Mouse (Mus musculus) E14TG2a.4 (cell line): ENCODE measurements at regions not wholly inside any gene's neighbourhood (a gene's known extent, or its start where the extent isn't known, plus 50 kb on each side); places are given as distances from the start of the nearest gene placed in this dataset.
A peak's percentile ranks its signal among the peaks of the same experiment; 100 is the strongest.

Source experiments
- H3K27me3 ChIP-seq: 2 replicates; pipeline ENCODE4 v1.6.1; 2014; ENCODE audit warnings: low read length, control low read depth; ENCODE audit not compliant: insufficient read depth
- H3K36me3 ChIP-seq: 2 replicates; pipeline ENCODE4 v1.6.1; 2014; ENCODE audit warnings: low read length, control low read depth; ENCODE audit not compliant: insufficient read depth
- H3K4me1 ChIP-seq: replicated peaks from 2 replicates; pipeline ENCODE4 v1.6.1; 2014; ENCODE audit warnings: low read depth, low read length, control low read depth
- H3K4me3 ChIP-seq: replicated peaks from 2 replicates; pipeline ENCODE4 v1.5.1; 2014; ENCODE audit warnings: mild to moderate bottlenecking, low read length
- H3K9me3 ChIP-seq: 2 replicates; pipeline ENCODE4 v1.6.1; 2014; ENCODE audit warnings: low read length, control low read depth
- CTCF ChIP-seq: conservative IDR thresholded peaks from 2 replicates; pipeline ENCODE4 v1.5.1; 2014; ENCODE audit warnings: low read length
- NANOG ChIP-seq: IDR thresholded peaks from 2 replicates; pipeline ENCODE4 v1.6.1; 2014; ENCODE audit warnings: borderline replicate concordance, low read length, mixed read lengths
- POU5F1 ChIP-seq: IDR thresholded peaks from 2 replicates; pipeline ENCODE4 v1.6.1; 2014; ENCODE audit warnings: low read length, borderline replicate concordance

GRCm38 (mm10) chr12:109910966-109911495 is 310.9 kb upstream of the Rtl1 start:
- no peak overlapping the region for H3K4me3 ChIP-seq
- no peak for TF ChIP-seq POU5F1
- TF ChIP-seq CTCF = no peak
- no peak for TF ChIP-seq NANOG

GRCm38 (mm10) chr12:109911506-109911905 is 311.4 kb upstream of the Rtl1 start:
- Histone ChIP-seq H3K9me3 (peaks cover 68% of the 10 kb centered on the region), H3K4me3 (no peak overlapping the region), H3K4me1 (no peaks in the 10 kb centered on the region), H3K36me3 (no peaks in the 10 kb centered on the region), H3K27me3 (peaks cover 3% of the 10 kb centered on the region; the same call in 1 of the 2 replicates)
- TF ChIP-seq NANOG (no peak), CTCF (no peak), POU5F1 (no peak)

More at GRCm38 (mm10) chr12:109910966-109911495, 310.9 kb upstream of the Rtl1 start:
- peaks cover 3% of the 10 kb centered on the region; the same call in 1 of the 2 replicates for H3K27me3 ChIP-seq
- H3K36me3 ChIP-seq = no peaks in the 10 kb centered on the region
- peaks cover 68% of the 10 kb centered on the region for H3K9me3 ChIP-seq
- H3K4me1 ChIP-seq = no peaks in the 10 kb centered on the region

GRCm38 (mm10) chr12:109917761-109918160 is 317.6 kb upstream of the Rtl1 start:
- no peaks in the 10 kb centered on the region for H3K36me3 ChIP-seq
- H3K4me1 ChIP-seq = peaks cover 19% of the 10 kb centered on the region
- H3K4me3 ChIP-seq = no peak overlapping the region
- peaks cover 28% of the 10 kb centered on the region for H3K9me3 ChIP-seq
- peaks cover 27% of the 10 kb centered on the region for H3K27me3 ChIP-seq
- no peak for TF ChIP-seq CTCF
- no peak for TF ChIP-seq POU5F1
- TF ChIP-seq NANOG = no peak

GRCm38 (mm10) chr12:109918901-109919300 is 318.8 kb upstream of the Rtl1 start:
- TF ChIP-seq NANOG (no peak), CTCF (no peak), POU5F1 (no peak)
- H3K36me3 ChIP-seq = no peaks in the 10 kb centered on the region
- peaks cover 22% of the 10 kb centered on the region for H3K4me1 ChIP-seq
- H3K27me3 ChIP-seq = peaks cover 27% of the 10 kb centered on the region
- H3K4me3 ChIP-seq = no peak overlapping the region
- H3K9me3 ChIP-seq = peaks cover 20% of the 10 kb centered on the region

GRCm38 (mm10) chr12:109922111-109922510 is 322.0 kb upstream of the Rtl1 start:
- Histone ChIP-seq H3K36me3 (no peaks in the 10 kb centered on the region), H3K4me1 (peaks cover 22% of the 10 kb centered on the region), H3K27me3 (peaks cover 21% of the 10 kb centered on the region), H3K9me3 (no peaks in the 10 kb centered on the region), H3K4me3 (peak overlapping the region; percentile 62)
- no peak for TF ChIP-seq POU5F1
- TF ChIP-seq CTCF = no peak
- TF ChIP-seq NANOG = no peak

DNA sequence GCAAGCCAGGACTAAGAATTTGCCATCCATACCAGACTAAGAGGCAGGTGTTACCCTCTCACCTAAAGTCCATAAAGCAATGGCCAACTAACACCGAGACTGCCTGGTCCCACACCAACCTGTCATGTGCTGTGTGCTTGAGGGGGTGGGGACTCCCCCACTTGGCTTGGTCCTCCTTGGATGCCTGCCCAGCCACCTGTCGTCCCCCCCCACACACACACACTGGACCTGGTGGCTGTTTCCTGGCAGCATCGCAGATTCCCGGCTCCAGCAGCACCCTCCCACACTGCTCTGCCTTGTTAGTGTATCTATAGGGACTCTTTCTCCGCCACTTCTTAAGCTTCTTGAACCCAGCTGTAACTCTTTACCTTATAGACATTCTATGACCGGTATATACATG is 325.7 kb upstream of the Rtl1 start:
- H3K4me1 ChIP-seq = peaks cover 22% of the 10 kb centered on the region
- TF ChIP-seq POU5F1 = no peak
- TF ChIP-seq NANOG = no peak
- H3K9me3 ChIP-seq = peaks cover 10% of the 10 kb centered on the region
- no peaks in the 10 kb centered on the region; the same call in 1 of the 2 replicates for H3K27me3 ChIP-seq
- H3K4me3 ChIP-seq = no peak overlapping the region
- no peaks in the 10 kb centered on the region for H3K36me3 ChIP-seq

DNA sequence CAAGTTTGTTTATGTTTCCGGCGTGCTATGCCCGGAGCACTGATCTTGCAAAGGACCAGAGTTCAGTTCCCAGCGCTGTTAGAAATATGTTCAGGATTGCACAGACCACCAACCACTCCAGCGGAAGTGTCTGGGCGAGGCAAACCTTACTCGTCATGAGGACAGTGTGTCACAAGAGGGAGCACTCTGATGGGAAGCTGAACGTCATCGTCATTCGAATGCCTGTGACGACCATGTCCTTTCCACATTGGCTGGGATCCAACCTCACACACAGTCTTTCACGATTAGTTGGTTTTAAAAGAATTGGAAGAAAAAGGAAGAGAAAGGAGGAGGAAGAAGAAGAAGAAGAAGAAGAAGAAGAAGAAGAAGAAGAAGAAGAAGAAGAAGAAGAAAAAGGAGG is 326.5 kb upstream of the Rtl1 start:
- no peak for TF ChIP-seq POU5F1
- TF ChIP-seq NANOG = no peak
- TF ChIP-seq CTCF = no peak
- no peak overlapping the region for H3K4me3 ChIP-seq

DNA sequence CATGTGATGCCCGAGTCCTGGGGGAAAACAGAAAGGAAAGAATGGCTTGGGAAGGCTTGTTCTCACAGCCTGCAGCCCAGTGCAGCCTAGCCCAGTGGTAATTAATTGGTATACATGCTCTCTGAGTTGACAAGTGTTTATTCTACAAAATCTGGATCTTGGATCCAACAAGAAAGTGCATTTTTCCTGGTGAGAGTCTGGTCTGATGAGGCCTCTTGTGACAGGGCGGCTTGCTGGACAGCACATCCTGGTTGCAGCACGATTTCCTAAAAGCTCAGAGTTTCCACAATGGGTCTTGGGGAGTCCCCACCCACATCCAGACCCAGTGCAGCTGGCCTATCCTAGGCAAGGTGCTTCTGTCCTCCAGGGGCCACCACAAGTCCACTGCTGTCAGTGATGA is 332.7 kb upstream of the Dio3 start:
- Histone ChIP-seq H3K36me3 (no peaks in the 10 kb centered on the region), H3K4me1 (peaks cover 56% of the 10 kb centered on the region), H3K4me3 (peak overlapping the region; percentile 74), H3K9me3 (peaks cover 14% of the 10 kb centered on the region), H3K27me3 (no peaks in the 10 kb centered on the region)
- TF ChIP-seq POU5F1 (no peak), NANOG (no peak), CTCF (no peak)

More for the DNA sequence above, 326.5 kb upstream of the Rtl1 start:
- Histone ChIP-seq H3K27me3 (no peaks in the 10 kb centered on the region; the same call in 1 of the 2 replicates), H3K36me3 (no peaks in the 10 kb centered on the region), H3K9me3 (peaks cover 13% of the 10 kb centered on the region), H3K4me1 (peaks cover 14% of the 10 kb centered on the region)

GRCm38 (mm10) chr12:109946936-109947335 is 331.9 kb upstream of the Dio3 start:
- no peaks in the 10 kb centered on the region for H3K36me3 ChIP-seq
- H3K9me3 ChIP-seq = peaks cover 14% of the 10 kb centered on the region
- peaks cover 63% of the 10 kb centered on the region for H3K4me1 ChIP-seq
- no peaks in the 10 kb centered on the region for H3K27me3 ChIP-seq
- TF ChIP-seq CTCF = no peak
- no peak for TF ChIP-seq POU5F1
- no peak for TF ChIP-seq NANOG
- H3K4me3 ChIP-seq = peak overlapping the region; percentile 74
